Mouse (Mus musculus): Measurements from ENCODE around the gene Txn2. TPM values are rescaled to one million over a fixed set of nuclear protein-coding genes. Genes with fewer than 3 reads are reported as not detected.
"Not testable (repeated sequence)": the region's sequence is repeated elsewhere in the genome, so short reads cannot be mapped to it uniquely, and the experiment has no call there.

Gene Txn2
- polyA plus RNA-seq, 1 experiment, result 396 TPM

- Histone ChIP-seq H3K36me3 (ENCODE audit: control insufficient read depth, insufficient read depth, low read length) (no peaks in the 10 kb centered on the region), H3K27me3 (replicated peaks; ENCODE audit: control insufficient read depth, insufficient read depth, low read length) (no peaks in the 10 kb centered on the region), H3K4me1 (ENCODE audit: control insufficient read depth, insufficient read depth, low read length) (0 out of 2 replicates have a peak, but pooled peaks cover 2% of the 10 kb centered on the region), H3K4me3 (ENCODE audit: insufficient read depth, low read depth, low read length) (no peak overlapping the region), H3K27ac (ENCODE audit: insufficient read depth, low read depth, low read length) (no peak overlapping the region)
- no peak for DNase-seq
- 43% methylated on average over 4 of the region's 4 CpGs for WGBS
- TF ChIP-seq CTCF (conservative IDR thresholded peaks at IDR 0.05; ENCODE audit: insufficient read depth, insufficient read length, low read depth, low read length) (no peak), POLR2A (IDR thresholded peaks at IDR 0.05; ENCODE audit: low read depth, low read length) (no peak)
Observed at GRCm38 (mm10) chr15:77874310-77874709, 54.5 kb downstream of the Txn2 start.

DNA sequence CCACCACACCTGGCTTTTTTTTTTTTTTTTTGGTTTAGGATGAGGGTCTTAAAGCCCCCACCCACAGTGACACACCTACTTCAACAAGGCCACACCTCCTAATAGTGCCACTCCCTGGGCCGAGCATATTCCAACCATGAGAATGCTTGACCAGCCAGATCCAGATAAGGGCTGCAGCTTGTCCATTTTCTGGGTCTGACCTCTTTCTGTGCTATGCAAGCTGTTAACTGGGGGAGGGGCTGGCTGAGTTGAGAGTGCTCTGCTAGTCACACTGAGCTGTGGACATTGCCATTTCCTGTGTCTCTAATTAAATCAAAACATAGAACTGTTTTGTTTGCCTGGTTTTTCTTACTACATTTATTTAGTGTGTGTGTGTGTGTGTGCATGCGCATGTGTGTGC lies 55.2 kb downstream of the Txn2 start:
- H3K36me3 ChIP-seq (ENCODE audit: control insufficient read depth, insufficient read depth, low read length), result no peaks in the 10 kb centered on the region
- H3K27me3 ChIP-seq (replicated peaks; ENCODE audit: control insufficient read depth, insufficient read depth, low read length), result no peaks in the 10 kb centered on the region
- H3K27ac ChIP-seq (ENCODE audit: insufficient read depth, low read depth, low read length), result no peak overlapping the region
- 0 out of 2 replicates have a peak, but pooled peaks cover 2% of the 10 kb centered on the region for H3K4me1 ChIP-seq (ENCODE audit: control insufficient read depth, insufficient read depth, low read length)
- peak; percentile 76 for DNase-seq
- WGBS, result 59% methylated on average over 2 of the region's 2 CpGs
- H3K4me3 ChIP-seq (ENCODE audit: insufficient read depth, low read depth, low read length), result no peak overlapping the region
- no peak for TF ChIP-seq POLR2A (IDR thresholded peaks at IDR 0.05; ENCODE audit: low read depth, low read length)
- TF ChIP-seq CTCF (conservative IDR thresholded peaks at IDR 0.05; ENCODE audit: insufficient read depth, insufficient read length, low read depth, low read length), result no peak

DNA sequence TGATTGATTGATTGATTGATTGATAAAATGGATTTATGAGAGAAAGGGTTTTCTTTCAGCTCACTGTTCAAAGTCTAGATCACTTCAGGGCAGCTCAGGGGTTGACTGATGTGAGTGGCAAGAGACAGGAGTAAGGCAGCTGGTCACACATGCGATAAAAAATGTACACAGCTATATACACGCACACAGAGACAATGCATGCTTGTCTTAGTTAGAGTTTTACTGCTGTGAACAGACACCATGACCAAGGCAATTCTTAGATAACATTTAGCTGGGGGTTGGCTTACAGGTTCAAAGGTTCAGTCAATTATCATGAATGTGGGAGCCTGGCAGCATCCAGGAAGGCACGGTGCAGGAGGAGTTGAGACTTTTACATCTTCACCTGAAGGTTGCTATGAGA lies 55.8 kb downstream of the Txn2 start:
- Histone ChIP-seq H3K4me1 (ENCODE audit: control insufficient read depth, insufficient read depth, low read length) (0 out of 2 replicates have a peak, but pooled peaks cover 2% of the 10 kb centered on the region), H3K27ac (ENCODE audit: insufficient read depth, low read depth, low read length) (0 out of 2 replicates have a peak overlapping the region, but pooled peaks have one; percentile 24), H3K36me3 (ENCODE audit: control insufficient read depth, insufficient read depth, low read length) (no peaks in the 10 kb centered on the region), H3K27me3 (replicated peaks; ENCODE audit: control insufficient read depth, insufficient read depth, low read length) (no peaks in the 10 kb centered on the region), H3K4me3 (ENCODE audit: insufficient read depth, low read depth, low read length) (no peak overlapping the region)
- no peak for DNase-seq
- TF ChIP-seq POLR2A (IDR thresholded peaks at IDR 0.05; ENCODE audit: low read depth, low read length) (no peak), CTCF (conservative IDR thresholded peaks at IDR 0.05; ENCODE audit: insufficient read depth, insufficient read length, low read depth, low read length) (no peak)
- WGBS, result 80% methylated on average over 3 of the region's 3 CpGs

DNA sequence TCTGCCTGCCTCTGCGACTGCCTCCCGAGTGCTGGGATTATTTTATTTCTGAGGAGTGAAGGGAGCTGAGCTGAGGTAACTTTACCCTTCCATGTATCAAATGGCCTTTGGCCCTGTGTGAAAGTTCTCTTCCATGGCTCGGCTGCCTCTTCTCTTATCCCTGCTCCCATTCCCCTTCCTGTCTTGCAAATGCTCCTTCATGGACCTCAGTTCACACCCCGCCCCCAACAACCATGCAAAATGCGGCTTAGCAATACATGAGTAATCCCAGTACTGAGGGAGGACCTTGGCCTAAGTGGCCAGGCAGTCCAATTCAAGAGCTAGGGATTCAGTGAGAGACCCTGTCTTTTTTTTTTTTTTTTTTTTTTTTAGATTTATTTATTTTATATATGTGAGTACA lies 60.5 kb downstream of the Txn2 start:
- WGBS, result 78% methylated on average over 5 of the region's 5 CpGs

GRCm38 (mm10) chr15:77867231-77867968 lies 61.4 kb downstream of the Txn2 start:
- peak overlapping the region; percentile 66 for H3K27ac ChIP-seq (ENCODE audit: insufficient read depth, low read depth, low read length)
- not testable (repeated sequence) for H3K4me1 ChIP-seq (ENCODE audit: control insufficient read depth, insufficient read depth, low read length); H3K27me3 ChIP-seq (replicated peaks; ENCODE audit: control insufficient read depth, insufficient read depth, low read length); DNase-seq; H3K4me3 ChIP-seq (ENCODE audit: insufficient read depth, low read depth, low read length); H3K36me3 ChIP-seq (ENCODE audit: control insufficient read depth, insufficient read depth, low read length)
- WGBS, result 75% methylated on average over 9 of the region's 10 CpGs

More for the DNA sequence above, 60.5 kb downstream of the Txn2 start:
- Histone ChIP-seq H3K27me3 (replicated peaks; ENCODE audit: control insufficient read depth, insufficient read depth, low read length) (no peaks in the 10 kb centered on the region), H3K27ac (ENCODE audit: insufficient read depth, low read depth, low read length) (no peak overlapping the region), H3K4me3 (ENCODE audit: insufficient read depth, low read depth, low read length) (no peak overlapping the region), H3K36me3 (ENCODE audit: control insufficient read depth, insufficient read depth, low read length) (no peaks in the 10 kb centered on the region), H3K4me1 (ENCODE audit: control insufficient read depth, insufficient read depth, low read length) (peaks cover 8% of the 10 kb centered on the region)
- TF ChIP-seq CTCF (conservative IDR thresholded peaks at IDR 0.05; ENCODE audit: insufficient read depth, insufficient read length, low read depth, low read length) (no peak), POLR2A (IDR thresholded peaks at IDR 0.05; ENCODE audit: low read depth, low read length) (no peak)
- DNase-seq, result no peak

- Histone ChIP-seq H3K27ac (ENCODE audit: insufficient read depth, low read depth, low read length) (peak overlapping the region; percentile 66), H3K36me3 (ENCODE audit: control insufficient read depth, insufficient read depth, low read length) (no peaks in the 10 kb centered on the region), H3K27me3 (replicated peaks; ENCODE audit: control insufficient read depth, insufficient read depth, low read length) (no peaks in the 10 kb centered on the region), H3K4me1 (ENCODE audit: control insufficient read depth, insufficient read depth, low read length) (peaks cover 6% of the 10 kb centered on the region), H3K4me3 (ENCODE audit: insufficient read depth, low read depth, low read length) (no peak overlapping the region)
- WGBS, result 46% methylated on average over 11 of the region's 11 CpGs
- TF ChIP-seq POLR2A (IDR thresholded peaks at IDR 0.05; ENCODE audit: low read depth, low read length) (no peak), CTCF (conservative IDR thresholded peaks at IDR 0.05; ENCODE audit: insufficient read depth, insufficient read length, low read depth, low read length) (no peak)
- peak; percentile 86 for DNase-seq
Observed at GRCm38 (mm10) chr15:77866583-77867220, 62.1 kb downstream of the Txn2 start.

Other genes starting within 250 kb of the Txn2 start
- gene Apol7e, start 230.1 kb downstream of the Txn2 start, polyA plus RNA-seq (2012; rRNA removed), result 0.26 and 2.4 TPM in 2 replicates
- 2.1 and 2.8 TPM in 2 replicates for gene Apol9b, start 200.0 kb downstream of the Txn2 start, polyA plus RNA-seq (2012; rRNA removed)
- 0.03 and 0.06 TPM in 2 replicates for gene Apol8, start 172.0 kb downstream of the Txn2 start, polyA plus RNA-seq (2012; rRNA removed)
- gene Myh9, start 86.8 kb downstream of the Txn2 start, polyA plus RNA-seq (2012; rRNA removed), result 57.7 and 64.1 TPM in 2 replicates
- gene Foxred2, start 27.7 kb upstream of the Txn2 start, polyA plus RNA-seq (2012; rRNA removed), result 3.8 and 4.1 TPM in 2 replicates
- 98.8 and 132 TPM in 2 replicates for gene Eif3d, start 41.8 kb upstream of the Txn2 start, polyA plus RNA-seq (2012; rRNA removed)
- 0.02 TPM in 1 of 2 replicates, not detected in the other for gene Cacng2, start 191.0 kb upstream of the Txn2 start, polyA plus RNA-seq (2012; rRNA removed)
- 46.2 and 64.2 TPM in 2 replicates for gene Ift27, start 245.1 kb upstream of the Txn2 start, polyA plus RNA-seq (2012; rRNA removed)